Mouse (Mus musculus) spleen, adult 2 months (tissue): ENCODE data around the gene Fam177a.
"Not testable (repeated sequence)": the region's sequence is repeated elsewhere in the genome, so short reads cannot be mapped to it uniquely, and the experiment has no call there.

Source experiments
- CTCF ChIP-seq: fragments of 200-500 bp; IDR thresholded peaks from 2 replicates; pipeline ENCODE4 v1.5.1; 2011; ENCODE audit warnings: mild to moderate bottlenecking, inconsistent platforms; ENCODE audit not compliant: insufficient read depth, insufficient read length, insufficient replicate concordance; ENCODE audit errors: extremely low read depth
- POLR2A ChIP-seq: fragments of 200-500 bp; IDR thresholded peaks from 2 replicates; pipeline ENCODE4 v1.6.1; 2011; ENCODE audit warnings: low read depth, low read length, inconsistent platforms

DNA sequence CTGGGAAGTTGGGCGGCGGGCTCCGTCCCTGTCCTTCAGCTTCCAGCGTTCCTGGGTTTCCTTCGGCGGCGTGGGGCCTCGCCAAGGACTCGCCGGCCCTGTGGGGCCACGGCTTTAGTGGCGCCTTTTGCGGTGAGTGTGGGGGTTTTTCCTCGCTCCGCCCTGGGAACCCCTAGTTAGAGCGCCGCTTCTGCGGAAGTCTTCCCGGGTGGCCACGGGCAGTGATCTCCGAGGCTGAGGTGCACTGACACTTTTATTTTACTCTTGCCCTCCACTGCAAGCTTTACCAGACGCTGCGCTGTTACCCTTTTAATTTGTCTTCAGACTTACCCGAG, 31.1 kb downstream of the Fam177a start:
- not testable (repeated sequence) for TF ChIP-seq POLR2A, CTCF
